Mouse (Mus musculus) lung, postnatal 14 days (tissue): ENCODE data around the gene Gm13697.
"Not testable (repeated sequence)": the region's sequence is repeated elsewhere in the genome, so short reads cannot be mapped to it uniquely, and the experiment has no call there.

Source experiments
- DNase-seq: peaks from one replicate; pipeline ENCODE4 v3.0.0; 2021

Gene Gm13697

DNA sequence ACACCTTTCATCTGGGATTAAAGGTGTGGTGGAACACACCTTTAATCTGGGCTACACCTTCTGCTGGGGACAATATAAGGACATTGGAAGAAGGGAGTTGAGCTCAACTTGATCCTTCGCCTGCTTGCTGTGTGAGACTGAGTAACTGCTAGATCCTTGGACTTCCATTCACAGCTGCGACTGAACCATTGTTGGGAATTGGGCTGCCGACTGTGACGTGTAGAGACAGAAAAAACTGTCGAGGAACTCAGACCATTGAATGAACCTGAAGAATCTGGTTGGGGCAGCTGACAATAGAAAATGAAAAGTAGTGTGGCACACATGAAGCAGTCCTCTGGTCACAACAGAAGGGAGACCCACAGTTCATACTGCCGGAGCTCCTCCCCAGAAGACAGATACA, at the start of gene Gm13697:
TSS of gene Gm13697 (plus strand) at position 301 of the 400 bp plus-strand sequence.
- not testable (repeated sequence) for DNase-seq

DNA sequence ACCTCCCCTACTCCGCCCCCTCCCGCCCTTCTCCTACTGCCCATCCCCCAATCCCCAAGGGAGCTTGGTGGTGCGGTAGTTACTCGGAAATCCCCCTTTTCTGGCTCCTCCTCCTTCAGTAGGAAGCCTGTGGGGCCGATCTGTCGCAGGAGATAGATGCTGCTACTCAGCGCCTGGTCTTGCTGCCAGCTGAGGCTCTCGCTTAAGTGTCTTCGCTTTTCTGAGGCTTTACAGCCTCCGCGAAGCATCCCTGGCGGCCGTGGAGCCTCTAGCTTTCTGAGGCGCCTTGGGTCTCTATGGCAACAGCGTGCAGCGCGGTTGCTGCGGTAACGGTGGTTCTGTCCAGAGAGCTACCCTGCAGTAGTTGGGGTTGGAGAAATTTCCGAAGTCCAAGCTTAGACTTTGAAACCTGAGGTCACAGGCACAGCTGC, 43.6 kb upstream of the Gm13697 start, which contains the start of gene Zswim2:
TSS of gene Zswim2 (minus strand) at position 298 of the 431 bp plus-strand sequence.
- no peak for DNase-seq

DNA sequence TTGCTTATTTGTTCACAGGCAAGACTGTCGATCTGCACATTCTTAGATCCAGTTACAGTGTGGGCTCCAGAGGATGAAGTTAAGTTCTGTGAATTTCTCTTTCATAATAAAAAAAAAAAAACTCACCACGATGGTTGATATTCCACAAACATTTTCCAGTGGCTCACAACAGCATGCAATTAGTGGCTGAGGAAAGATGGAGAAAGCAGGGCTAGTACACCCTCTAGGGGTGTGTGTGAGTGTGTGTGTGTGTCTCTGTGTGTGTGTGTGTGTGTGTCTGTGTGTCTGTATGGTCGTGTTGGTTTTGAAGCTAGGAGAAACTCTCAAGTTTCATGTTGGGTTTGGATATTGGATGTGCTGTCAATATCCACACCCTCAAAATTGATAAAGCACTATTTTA, 43.2 kb upstream of the Gm13697 start:
- DNase-seq, result no peak

DNA sequence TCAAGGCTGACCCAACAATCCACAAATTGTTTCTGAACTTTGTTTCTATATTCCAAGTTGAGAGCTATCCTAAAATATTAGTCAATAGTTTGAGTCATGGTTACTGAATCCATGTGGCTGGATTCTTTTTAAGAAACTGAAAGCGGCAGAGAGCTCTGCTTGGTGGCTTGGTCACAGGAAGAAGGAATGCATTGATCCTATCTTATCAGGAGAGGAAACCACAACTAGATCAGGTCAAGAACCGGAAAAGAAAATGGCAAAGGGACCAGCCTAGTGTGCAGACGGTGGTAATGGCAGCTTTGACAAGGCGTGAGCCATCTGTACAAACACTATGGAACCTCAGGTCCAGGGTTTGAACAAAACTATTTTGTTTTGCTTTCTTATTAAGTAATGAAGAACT, 42.8 kb upstream of the Gm13697 start:
- no peak for DNase-seq

DNA sequence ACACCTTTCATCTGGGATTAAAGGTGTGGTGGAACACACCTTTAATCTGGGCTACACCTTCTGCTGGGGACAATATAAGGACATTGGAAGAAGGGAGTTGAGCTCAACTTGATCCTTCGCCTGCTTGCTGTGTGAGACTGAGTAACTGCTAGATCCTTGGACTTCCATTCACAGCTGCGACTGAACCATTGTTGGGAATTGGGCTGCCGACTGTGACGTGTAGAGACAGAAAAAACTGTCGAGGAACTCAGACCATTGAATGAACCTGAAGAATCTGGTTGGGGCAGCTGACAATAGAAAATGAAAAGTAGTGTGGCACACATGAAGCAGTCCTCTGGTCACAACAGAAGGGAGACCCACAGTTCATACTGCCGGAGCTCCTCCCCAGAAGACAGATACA, 29.1 kb upstream of the Gm13697 start, which contains the start of gene Gm13698:
TSS of gene Gm13698 (plus strand) at position 301 of the 400 bp plus-strand sequence.
- DNase-seq, result not testable (repeated sequence)

DNA sequence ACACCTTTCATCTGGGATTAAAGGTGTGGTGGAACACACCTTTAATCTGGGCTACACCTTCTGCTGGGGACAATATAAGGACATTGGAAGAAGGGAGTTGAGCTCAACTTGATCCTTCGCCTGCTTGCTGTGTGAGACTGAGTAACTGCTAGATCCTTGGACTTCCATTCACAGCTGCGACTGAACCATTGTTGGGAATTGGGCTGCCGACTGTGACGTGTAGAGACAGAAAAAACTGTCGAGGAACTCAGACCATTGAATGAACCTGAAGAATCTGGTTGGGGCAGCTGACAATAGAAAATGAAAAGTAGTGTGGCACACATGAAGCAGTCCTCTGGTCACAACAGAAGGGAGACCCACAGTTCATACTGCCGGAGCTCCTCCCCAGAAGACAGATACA, 23.3 kb upstream of the Gm13697 start, which contains the start of gene Gm13693:
TSS of gene Gm13693 (plus strand) at position 301 of the 400 bp plus-strand sequence.
- not testable (repeated sequence) for DNase-seq

DNA sequence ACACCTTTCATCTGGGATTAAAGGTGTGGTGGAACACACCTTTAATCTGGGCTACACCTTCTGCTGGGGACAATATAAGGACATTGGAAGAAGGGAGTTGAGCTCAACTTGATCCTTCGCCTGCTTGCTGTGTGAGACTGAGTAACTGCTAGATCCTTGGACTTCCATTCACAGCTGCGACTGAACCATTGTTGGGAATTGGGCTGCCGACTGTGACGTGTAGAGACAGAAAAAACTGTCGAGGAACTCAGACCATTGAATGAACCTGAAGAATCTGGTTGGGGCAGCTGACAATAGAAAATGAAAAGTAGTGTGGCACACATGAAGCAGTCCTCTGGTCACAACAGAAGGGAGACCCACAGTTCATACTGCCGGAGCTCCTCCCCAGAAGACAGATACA, 17.5 kb upstream of the Gm13697 start, which contains the start of gene Gm13695:
TSS of gene Gm13695 (plus strand) at position 301 of the 400 bp plus-strand sequence.
- DNase-seq, result not testable (repeated sequence)

DNA sequence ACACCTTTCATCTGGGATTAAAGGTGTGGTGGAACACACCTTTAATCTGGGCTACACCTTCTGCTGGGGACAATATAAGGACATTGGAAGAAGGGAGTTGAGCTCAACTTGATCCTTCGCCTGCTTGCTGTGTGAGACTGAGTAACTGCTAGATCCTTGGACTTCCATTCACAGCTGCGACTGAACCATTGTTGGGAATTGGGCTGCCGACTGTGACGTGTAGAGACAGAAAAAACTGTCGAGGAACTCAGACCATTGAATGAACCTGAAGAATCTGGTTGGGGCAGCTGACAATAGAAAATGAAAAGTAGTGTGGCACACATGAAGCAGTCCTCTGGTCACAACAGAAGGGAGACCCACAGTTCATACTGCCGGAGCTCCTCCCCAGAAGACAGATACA, 11.7 kb upstream of the Gm13697 start, which contains the start of gene Gm13696:
TSS of gene Gm13696 (plus strand) at position 301 of the 400 bp plus-strand sequence.
- DNase-seq, result not testable (repeated sequence)

DNA sequence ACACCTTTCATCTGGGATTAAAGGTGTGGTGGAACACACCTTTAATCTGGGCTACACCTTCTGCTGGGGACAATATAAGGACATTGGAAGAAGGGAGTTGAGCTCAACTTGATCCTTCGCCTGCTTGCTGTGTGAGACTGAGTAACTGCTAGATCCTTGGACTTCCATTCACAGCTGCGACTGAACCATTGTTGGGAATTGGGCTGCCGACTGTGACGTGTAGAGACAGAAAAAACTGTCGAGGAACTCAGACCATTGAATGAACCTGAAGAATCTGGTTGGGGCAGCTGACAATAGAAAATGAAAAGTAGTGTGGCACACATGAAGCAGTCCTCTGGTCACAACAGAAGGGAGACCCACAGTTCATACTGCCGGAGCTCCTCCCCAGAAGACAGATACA, 5.9 kb upstream of the Gm13697 start, which contains the start of gene Gm13694:
TSS of gene Gm13694 (plus strand) at position 301 of the 400 bp plus-strand sequence.
- DNase-seq, result not testable (repeated sequence)

DNA sequence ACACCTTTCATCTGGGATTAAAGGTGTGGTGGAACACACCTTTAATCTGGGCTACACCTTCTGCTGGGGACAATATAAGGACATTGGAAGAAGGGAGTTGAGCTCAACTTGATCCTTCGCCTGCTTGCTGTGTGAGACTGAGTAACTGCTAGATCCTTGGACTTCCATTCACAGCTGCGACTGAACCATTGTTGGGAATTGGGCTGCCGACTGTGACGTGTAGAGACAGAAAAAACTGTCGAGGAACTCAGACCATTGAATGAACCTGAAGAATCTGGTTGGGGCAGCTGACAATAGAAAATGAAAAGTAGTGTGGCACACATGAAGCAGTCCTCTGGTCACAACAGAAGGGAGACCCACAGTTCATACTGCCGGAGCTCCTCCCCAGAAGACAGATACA, 5.7 kb downstream of the Gm13697 start, which contains the start of gene Gm13691:
TSS of gene Gm13691 (plus strand) at position 301 of the 400 bp plus-strand sequence.
- not testable (repeated sequence) for DNase-seq

DNA sequence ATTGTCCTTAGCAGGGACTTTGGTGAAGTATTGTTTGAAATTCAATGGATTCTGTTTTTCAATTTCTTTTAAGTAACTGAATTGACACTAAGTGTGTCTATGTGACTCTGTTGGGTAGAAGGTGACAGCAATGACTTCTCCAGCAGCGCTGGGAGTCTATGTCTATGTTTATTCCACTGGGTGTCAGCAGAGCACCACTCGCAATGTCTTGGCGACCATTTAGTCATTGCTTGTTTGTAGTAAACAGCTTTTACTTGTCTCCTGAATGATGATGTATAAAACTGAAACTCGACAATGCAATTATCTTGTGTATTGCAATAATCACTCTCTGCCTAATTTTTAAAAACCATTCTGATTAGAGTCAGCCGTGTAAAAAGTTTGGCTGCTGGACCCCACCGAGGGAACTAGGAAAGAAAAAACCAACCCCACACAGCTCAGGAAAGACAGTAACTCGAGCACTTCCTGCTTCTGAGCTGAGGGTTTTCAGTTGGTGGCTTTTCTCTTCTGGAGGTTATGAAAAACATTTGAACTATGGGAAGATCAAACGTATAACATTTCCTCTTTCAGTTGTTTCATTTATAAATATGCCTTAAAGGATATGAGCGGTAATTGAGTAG, 9.2 kb downstream of the Gm13697 start:
- DNase-seq, result not testable (repeated sequence)

DNA sequence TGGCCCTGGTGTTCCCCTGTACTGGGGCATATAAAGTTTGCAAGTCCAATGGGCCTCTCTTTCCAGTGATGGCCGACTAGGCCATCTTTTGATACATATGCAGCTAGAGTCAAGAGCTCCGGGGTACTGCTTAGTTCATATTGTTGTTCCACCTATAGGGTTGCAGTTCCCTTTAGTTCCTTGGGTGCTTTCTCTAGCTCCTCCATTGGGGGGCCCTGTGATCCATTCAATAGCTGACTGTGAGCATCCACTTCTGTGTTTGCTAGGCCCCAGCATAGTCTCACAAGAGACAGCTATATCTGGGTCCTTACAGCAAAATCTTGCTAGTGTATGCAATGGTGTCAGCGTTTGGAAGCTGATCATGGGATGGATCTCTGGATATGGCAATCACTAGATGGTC, 10.0 kb downstream of the Gm13697 start:
- not testable (repeated sequence) for DNase-seq

DNA sequence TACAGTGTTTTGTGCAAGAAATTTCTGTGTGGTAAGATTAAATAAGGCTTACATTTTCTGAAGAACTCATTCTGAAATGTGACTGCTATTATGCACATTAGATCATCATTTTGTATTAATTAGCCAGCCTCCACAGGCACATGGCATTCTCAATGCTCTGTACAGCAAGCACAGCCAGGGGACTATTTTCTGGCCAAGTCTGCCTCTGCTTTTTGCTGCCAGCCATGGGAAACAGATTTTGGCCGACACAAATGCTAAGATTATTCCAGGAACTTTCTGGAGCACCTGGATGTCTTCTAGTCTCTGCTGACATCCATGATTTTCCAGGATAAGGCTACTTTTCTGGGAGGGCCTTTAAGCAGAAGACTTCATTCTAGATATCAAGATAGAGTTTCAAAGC, 24.4 kb downstream of the Gm13697 start:
- DNase-seq, result no peak

DNA sequence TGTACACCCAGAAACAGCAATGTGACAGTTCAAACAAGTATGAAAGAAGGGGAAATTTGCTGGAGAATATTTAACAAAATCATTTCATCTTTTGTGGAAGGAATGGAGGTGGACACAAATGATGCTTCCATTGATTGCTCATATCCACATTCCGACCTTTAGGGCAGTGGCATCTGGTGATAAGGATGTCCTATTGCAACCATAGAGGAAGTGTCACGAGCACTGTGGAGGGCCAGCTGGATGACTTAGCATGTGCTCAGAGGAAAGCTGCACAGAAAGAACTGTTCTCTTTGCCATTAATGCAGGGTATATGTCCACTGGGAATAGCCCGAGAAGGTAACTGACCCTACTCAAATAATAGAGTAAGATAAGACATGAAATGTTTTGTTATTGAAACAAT, 25.3 kb downstream of the Gm13697 start:
- DNase-seq, result no peak

DNA sequence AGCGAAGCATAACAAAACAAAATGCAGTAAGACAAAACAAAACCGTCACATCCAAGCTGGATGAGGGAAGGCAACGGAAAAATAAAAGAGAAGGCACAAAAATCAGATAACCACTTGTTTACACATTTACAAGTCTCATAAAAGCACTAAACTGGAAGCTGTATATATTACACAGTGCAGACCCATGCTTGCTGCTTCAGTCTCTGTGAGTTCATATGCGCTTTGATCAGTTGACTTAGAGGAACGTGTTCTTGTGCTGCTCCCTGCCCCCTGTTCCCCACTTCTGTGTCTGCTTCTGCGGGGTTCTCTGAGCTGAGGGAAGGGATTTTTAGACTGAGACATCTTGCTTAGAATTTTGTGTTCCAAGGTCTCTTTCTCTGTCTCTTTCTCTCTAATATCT, 30.0 kb downstream of the Gm13697 start:
- DNase-seq, result no peak

DNA sequence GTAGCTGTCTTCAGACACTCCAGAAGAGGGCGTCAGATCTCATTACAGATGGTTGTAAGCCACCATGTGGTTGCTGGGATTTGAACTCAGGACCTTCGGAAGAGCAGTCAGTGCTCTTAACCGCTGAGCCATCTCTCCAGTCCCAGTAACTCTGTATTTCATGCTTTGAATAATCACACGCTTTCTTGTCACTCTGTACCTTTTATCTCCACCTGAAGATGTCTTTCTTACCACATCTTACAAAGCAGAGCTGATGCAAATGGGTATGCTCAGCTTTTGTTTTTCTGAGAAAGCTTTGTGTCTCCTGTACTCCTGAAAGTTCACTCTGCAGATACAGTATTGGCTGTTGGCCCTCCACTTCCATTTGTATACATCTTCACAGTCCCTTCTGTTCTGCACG, 31.7 kb downstream of the Gm13697 start:
- not testable (repeated sequence) for DNase-seq

DNA sequence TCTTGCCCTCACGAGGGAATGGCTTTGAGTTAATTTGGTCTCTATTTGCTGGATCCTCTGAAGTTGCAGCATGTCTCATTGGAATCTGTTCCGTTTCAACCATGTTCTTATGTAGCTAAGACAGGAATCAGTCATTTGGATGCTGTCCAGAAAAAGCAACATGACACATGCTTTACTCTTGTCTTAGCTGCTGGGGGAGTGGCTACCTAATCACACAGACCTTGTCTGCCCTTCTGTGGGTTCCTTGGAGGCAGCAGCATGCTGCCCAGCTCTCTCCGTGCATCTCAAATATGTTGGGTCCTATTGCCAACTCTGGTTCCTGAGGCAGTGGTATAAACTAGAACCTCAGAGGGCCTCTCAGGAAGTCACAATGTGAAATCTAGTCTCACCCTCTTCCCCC, 33.8 kb downstream of the Gm13697 start:
- DNase-seq, result no peak

DNA sequence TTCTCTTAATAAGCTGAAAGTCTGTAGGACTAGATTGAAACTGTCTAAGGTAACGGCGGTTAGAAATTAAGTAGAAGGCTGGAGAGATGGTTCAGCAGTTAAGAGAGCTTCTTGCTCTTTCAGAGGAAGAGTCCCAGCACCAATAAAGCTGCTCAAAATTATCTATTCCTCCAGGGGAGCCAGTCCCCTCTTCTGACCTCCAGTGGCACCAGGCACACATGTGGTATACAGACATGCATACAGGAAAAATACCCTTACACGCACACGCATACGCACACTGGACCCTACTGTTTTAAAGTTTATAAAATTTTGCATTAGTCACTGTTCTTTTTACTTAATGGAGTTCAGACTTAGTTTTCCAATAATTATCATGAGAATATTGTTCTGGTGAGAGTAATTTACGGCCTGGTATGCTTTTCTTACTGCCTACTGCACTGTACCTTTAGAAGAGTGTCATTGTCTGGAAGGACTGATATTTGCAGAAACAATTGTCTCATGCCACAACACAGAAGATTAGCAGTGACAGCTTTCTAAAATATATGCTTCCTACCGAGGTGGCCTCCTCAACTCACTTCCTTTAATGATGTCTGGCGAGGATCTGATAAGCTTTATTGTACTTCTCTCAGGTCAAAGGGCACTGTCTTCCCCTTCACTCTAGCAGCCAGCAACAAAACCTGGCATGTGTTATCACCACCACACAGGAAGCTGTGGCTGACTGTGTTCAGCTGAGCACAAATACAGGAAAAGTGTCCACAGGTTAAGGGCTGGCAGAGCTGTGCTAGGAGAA, 35.2 kb downstream of the Gm13697 start:
- DNase-seq, result peak; percentile 28

DNA sequence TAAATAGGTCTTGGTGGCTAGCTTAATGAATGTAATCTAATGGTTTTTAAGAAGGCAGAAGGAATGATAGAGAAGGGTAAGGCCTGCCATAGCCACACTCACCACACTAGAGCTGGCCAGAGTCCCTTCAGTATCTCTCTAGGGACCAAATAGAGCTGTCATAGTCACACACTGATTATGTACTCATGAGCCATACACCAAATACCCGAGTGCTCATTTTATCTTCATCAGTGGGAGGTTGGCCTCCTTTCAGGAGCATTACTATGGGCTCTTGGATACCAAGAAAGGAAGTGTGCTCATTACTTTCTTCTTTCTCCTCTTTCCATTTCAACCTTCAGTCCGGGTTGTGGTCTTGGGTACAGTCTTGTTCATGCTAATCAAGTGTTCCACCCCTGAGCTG, 37.4 kb downstream of the Gm13697 start:
- DNase-seq, result no peak

DNA sequence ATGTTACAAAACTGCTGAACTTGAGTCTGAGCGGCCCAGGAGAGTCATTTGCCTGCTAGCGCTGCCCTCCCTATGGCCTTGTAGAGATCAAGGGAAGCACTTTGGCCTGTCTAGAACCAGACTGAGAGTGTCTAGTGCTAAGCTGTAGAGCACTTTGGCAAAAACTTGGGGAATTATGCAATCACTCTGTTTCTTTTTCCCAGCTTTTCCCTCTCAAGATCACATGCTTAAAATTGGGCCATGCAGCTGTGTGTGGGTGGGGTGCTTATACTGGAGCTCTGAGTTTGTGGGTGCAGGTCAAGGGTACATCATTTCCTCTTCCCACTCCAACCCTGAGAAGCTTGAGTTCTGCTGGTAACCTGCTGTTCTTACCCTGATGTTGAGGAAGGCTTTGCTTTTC, 38.4 kb downstream of the Gm13697 start:
- peak; percentile 55 for DNase-seq

DNA sequence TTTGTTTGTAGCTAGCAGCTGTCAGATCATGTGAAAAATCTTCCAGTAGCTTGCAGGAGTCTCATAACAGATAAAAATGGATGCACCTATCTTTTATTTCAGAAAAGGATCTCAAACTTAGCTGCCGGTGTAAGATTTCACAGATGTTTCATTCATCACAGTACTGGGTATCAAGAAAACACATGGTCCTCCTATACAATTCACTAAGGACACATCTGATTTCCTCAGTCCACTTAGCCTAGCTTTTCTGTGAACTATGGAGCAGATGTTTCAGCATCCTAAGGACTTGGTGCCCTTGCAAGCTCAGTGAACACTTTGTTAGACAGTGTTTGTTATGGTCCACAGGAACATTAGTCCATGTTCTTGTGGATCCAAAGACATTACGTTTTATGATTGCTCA, 38.8 kb downstream of the Gm13697 start:
- no peak for DNase-seq

DNA sequence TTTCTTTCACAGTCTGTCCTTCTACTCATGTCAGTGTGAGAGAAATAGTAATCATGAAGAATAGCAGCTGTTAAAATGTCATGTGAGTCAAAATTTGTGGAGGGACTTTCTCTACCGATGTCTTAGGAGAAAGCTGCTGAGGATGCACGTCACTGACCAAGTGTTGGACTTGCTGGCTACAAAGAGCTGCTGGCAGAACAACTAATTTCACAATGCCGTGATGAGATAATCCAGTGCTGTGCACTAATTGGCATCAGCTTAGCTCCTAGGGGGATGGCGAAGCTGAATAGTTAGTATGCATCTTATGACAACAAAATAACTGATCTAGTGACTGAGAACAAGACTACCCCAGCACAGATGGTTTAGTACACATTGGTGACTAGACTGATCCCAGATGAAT, 40.7 kb downstream of the Gm13697 start:
- DNase-seq, result peak; percentile 36

DNA sequence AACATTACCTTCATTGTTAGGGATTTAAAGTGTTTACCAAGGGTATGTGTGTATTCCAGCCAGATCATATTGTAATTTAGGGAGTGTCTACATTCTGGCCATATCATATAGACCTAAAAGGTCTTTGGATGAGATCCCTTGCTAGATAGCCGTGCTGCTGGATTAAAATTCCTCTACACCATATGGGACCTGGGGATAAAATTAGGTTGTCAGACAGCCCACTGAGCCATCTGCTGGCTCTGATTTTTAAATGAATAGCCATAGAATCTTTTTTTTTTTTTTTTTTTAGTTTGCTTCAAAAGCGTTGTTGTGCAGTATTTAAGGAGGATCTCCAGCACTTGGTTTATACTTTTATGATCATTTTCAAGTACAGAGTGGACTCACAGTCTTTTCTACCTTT, 48.0 kb downstream of the Gm13697 start:
- no peak for DNase-seq

DNA sequence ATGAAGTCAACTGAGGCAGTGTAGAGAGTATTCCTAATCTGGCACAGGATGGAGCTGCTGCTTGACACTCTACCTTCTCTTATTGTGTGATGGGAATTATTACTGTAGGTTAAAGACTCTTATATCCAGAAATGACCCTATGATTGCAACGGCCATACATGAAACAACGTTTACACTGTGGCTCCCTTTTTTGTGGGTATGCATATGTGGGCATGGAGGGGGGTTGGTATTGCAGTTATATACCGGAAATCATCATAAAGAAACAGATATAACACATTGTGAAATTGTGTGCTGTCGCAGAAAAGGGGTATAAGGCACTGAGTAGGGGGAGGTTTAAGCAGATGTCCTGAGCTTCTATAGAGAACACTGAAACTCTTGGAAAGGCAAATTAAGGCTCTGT, 51.5 kb downstream of the Gm13697 start:
- DNase-seq, result no peak
